Mouse (Mus musculus) NIH3T3 (cell line): ENCODE measurements around the gene Pkd1l3.

ENCODE experiments used
- DNase-seq: peaks from one replicate; pipeline ENCODE4 v3.0.0-alpha.2; 2012; ENCODE audit warnings: low read depth

Pkd1l3 gene

DNA sequence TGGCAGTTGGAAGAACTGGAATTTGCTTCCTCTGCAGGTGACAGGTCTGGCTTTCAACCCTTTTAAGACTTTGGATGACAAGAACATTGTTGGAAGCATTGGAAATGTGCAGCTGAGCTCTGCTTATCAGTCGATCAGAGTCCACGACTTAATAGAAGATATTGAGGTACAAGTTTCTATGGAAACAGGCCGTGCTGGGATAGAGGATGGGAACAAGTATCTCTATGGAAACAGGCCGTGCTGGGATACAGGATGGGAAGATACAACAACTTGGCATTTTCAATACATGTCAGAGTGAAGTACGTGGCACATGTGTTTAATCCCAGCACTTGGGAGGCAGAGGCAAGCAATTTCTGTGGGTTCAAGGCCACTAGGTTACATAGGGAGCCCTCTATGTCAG, 18.2 kb downstream of the Pkd1l3 start:
- no peak for DNase-seq

DNA sequence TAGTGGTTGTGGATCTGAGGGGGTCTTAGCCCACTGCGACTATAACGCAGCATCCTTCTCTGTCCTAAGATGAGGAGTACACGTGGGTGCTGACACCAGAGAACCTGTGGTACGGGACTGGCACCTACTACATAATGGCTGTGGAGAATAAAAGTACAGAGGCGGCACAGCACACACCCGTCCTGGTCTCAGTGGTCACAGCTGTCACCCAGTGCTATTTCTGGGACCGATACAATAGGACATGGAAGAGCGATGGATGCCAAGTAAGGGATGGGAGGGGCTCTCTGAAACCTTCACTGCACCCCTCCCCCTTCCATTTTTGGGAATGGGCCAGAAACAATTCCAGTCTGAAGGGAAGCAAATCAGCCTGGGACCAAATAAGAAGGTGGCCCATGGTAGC, 20.8 kb downstream of the Pkd1l3 start:
- DNase-seq = no peak

GRCm38 (mm10) chr8:109638851-109639250, 24.5 kb downstream of the Pkd1l3 start:
- no peak for DNase-seq

- no peak for DNase-seq
Observed at GRCm38 (mm10) chr8:109640410-109640809, 26.1 kb downstream of the Pkd1l3 start.

DNA sequence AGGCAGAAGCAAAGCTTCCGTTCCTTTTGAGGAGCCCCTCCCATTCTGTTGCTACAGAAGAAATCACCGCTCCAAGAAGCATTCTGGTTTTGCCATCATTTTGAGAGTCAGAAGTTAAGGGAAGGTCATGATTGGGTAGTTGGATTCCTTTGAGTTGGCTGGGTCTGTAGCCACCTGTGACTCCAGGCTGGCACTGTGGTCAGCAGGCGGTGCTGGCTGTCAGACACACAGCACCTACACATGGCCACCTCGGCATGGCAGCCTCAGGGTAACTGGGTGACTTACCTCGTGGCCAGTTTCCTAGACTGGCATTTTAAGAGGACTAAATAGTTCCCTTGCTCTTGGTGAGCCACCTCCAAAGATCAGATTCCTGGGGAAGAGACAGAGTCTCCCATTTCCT, 26.9 kb downstream of the Pkd1l3 start:
- no peak for DNase-seq

DNA sequence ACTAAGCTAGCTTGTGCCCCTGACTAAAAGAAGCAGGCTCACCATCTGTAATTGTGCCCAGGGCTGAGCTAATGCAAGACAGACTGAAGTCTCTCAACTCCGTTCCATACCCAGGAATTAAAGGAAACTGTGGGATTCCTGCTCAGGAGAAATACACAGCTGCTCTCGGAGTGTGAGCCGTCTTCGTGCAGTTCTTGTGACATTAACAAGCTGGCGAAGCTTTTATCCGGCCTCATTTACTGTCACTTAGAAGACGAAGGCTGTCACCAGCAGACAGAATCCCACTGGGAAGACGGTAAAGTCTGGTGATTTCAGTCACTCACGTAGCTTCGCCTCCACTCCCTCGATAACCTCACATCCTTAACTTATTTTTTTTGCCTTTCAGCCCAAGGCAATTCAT, 33.0 kb downstream of the Pkd1l3 start:
- no peak for DNase-seq

DNA sequence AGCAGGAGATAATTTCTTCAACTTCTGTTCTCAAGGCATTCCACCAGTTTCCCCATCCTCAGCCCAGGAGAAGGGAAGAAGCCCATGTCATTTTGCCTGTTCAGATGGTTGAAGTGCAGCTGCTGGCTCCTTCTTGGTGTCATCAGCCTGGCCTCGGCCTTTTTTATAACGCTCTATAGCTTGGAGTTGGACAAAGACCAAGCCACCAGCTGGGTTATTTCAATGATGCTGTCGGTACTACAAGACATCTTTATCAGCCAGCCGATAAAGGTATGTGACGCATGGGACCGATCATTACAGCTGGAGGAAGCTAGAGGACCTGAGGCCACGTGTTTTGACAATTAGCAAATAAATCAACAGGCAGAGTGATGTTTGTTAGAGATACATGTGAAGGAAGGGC, 34.2 kb downstream of the Pkd1l3 start:
- DNase-seq = no peak

GRCm38 (mm10) chr8:109650801-109651200, 36.5 kb downstream of the Pkd1l3 start:
- no peak for DNase-seq

DNA sequence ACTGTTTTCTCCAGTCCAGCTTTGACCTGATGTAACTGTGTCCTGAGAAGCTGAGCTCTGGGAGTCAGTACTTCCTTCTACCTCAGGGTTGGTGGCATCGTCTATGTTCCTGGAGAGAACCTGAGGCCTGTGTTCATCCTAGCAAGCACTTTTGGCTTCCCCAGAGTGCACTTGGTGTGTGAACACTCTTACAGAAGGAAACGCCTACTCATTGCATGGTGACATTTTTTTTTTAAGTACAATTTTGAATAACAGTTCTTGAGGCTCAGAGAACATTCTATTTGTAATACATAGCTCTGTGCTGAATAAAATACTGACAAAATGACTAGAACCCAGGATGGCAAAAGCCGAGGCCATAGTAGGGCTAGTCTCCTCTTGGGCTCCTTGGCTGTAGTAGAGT, 42.5 kb downstream of the Pkd1l3 start:
- DNase-seq = no peak

DNA sequence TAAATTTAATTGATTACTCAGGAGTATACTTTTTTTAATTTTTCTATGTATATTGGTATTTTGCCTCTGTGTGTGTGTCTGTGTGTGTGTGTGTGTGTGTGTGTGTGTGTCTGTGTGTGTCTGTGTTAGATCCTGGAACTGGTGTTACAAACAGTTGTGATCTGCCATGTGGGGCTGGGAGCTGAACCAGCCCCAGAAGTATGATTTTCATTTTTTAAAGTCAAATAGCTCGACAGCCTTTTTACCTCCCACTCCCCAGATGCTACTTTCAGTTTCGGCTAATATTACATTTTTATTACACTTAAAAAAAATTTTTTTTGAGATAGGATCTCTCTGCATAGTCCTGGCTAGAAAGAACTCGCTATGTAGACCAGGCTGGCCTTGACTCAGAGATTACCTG, 48.0 kb downstream of the Pkd1l3 start:
- no peak for DNase-seq

DNA sequence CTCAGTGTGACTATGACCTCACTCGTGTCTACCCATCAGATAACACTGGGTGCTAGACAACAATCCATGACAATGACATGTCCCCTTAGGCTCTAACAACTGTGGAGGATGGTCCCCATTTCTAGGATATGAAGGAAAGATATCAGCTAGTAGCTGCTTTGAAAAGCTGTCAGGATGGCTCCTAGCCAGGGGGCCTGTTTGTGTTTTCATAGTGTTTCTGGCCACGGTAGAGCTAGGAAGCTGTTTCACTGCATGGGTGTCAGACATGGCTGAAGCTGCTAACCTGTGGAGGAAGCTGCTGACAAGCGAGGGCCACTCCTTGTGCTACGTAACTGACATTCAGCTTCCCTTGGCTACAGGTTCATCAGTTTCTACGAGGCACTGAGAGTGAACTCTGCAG, 52.3 kb downstream of the Pkd1l3 start:
- DNase-seq = no peak

- no peak for DNase-seq
Observed at GRCm38 (mm10) chr8:109672656-109673055, 58.3 kb downstream of the Pkd1l3 start.

DNA sequence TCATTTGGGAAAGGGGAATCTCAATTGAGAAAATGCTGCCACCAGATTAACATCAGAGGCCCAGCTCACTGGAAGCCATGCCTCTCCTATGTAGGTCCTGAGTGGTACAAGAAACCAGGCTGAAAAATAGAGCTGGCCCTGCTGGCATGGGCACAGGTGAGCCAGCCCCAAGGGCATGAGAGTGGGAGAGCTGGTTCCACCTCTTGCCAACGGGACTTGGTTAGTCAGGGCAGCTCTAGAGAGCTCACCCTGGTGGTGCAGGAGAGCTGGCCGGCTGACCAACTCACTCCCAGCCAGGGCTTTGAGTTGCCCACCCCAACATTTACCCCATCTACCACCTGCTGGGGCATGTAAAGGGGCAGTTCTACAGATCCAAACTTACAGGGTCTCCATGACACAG, 59.3 kb downstream of the Pkd1l3 start:
- no peak for DNase-seq

DNA sequence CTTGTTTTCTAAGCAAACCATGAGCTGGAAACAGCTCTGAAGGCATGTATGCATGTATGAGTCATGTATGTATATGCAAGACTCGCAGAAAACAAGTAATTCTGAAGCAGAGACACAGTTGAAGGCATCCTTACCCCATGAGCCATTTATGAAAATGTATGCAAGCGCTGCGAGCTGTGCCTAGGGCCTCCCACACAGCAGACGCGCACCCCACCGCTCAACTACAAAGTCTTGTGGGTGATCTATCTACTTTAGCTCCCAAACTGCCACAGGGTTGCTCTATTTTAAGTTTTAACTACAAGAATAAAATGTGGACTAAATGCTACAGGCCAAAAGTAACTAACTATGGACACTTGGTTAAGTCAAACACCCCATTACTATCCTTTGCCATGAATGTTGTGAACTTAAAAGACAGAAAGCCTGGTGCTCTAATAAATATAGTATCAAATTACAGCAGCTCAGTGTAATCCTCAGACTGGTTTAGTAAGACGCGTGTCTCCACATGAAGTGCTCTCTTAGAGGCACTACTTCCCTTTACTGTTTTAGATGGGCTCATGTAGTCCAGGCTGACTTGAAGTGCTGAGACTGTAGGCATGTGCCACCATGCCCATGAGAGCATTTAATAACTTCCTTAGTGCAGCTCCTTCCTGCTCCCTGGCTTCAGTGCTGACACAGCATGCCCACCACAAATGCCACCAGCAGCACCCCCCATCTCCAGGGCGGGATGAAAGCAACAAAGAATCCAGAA, 61.8 kb downstream of the Pkd1l3 start:
- no peak for DNase-seq

- DNase-seq = no peak
Observed at GRCm38 (mm10) chr8:109681535-109681934, 67.2 kb downstream of the Pkd1l3 start.

DNA sequence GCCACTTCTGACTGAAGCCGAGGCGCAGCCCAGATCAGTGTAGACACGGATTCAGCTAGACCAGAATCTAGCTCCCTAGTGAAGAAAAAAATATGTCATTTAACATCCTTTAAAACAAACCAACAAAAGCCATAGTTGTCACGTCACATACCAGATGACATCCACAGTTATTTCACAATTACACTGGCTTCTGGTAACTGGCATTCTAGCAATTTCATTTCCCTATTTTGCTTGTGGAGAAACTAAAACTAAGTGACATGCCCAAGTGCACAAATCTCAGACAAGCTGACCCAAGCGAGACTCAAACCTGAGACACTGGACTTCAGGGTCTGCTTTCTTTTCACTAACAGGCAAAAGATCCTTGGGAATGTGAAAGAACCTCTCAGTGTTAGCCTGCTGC, 67.8 kb downstream of the Pkd1l3 start:
- DNase-seq = no peak

GRCm38 (mm10) chr8:109687248-109687647, 72.9 kb downstream of the Pkd1l3 start:
- no peak for DNase-seq

- DNase-seq = peak; percentile 37
Observed at GRCm38 (mm10) chr8:109691769-109692168, 77.5 kb downstream of the Pkd1l3 start.

- DNase-seq = peak; percentile 55
Observed at GRCm38 (mm10) chr8:109692443-109693145, 78.3 kb downstream of the Pkd1l3 start.

GRCm38 (mm10) chr8:109693146-109693900, 79.0 kb downstream of the Pkd1l3 start, which contains the start of gene Ist1:
TSS of gene Ist1 (minus strand) at chr8:109693260.
- peak; percentile 100 for DNase-seq

- DNase-seq = no peak
Observed at GRCm38 (mm10) chr8:109694154-109694553, 79.8 kb downstream of the Pkd1l3 start.

GRCm38 (mm10) chr8:109697754-109698153, 83.4 kb downstream of the Pkd1l3 start:
- DNase-seq = no peak

DNA sequence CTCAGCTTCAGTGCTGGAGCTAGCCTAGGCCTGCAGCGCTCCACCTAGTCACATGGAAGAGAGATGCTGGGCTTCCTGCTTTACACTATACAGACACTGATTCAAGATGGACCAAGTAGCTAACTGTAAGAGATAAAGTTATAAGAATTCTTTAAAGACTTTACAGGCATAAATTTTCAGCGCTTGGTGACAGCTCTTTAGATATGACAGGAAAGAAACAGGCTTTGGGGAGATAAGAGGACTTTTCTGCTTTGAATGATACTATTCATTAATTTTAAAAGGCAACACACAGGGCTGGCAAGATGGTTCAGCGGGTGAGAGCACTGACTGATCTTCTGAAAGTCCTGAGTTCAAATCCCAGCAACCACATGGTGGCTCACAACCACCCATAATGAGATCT, 84.2 kb downstream of the Pkd1l3 start:
- no peak for DNase-seq
